Mouse (Mus musculus) kidney, postnatal 0 days (tissue): ENCODE measurements around the gene Ddo. TPM values are rescaled to one million over a fixed set of nuclear protein-coding genes. Genes with fewer than 3 reads are reported as not detected.
A peak's percentile ranks its signal among the peaks of the same experiment; 100 is the strongest.

ENCODE experiments used
- ATAC-seq: fragments of 200-750 bp; cut with Nextera tagmentation; replicated peaks from 2 replicates; pipeline ENCODE4 v1.8.0; 2017; ENCODE audit warnings: low read depth, moderate number of reproducible peaks, moderate TSS enrichment, moderate library complexity; ENCODE audit not compliant: low FRiP score
- DNase-seq: peaks from one replicate; pipeline ENCODE4 v3.0.0-alpha.2; 2016; ENCODE audit warnings: low spot score
- H3K27ac ChIP-seq: fragments of 300-500 bp; sonication (generic); 2 replicates; pipeline ENCODE4 v1.5.1; 2014; ENCODE audit warnings: mild to moderate bottlenecking
- H3K27me3 ChIP-seq: fragments of 300-500 bp; sonication (generic); 2 replicates; pipeline ENCODE4 v1.6.1; 2014; ENCODE audit warnings: low read length, mixed read lengths; ENCODE audit not compliant: insufficient read depth
- H3K36me3 ChIP-seq: fragments of 300-500 bp; sonication (generic); 2 replicates; pipeline ENCODE4 v1.6.1; 2014; ENCODE audit warnings: low read length, mixed read lengths; ENCODE audit not compliant: insufficient read depth
- H3K4me1 ChIP-seq: fragments of 300-500 bp; sonication (generic); replicated peaks from 2 replicates; pipeline ENCODE4 v1.6.1; 2014; ENCODE audit warnings: antibody characterized with exemption, low read length, mixed read lengths; ENCODE audit not compliant: insufficient read depth
- H3K4me2 ChIP-seq: fragments of 300-500 bp; sonication (generic); 2 replicates; pipeline ENCODE4 v1.6.1; 2014; ENCODE audit warnings: mild to moderate bottlenecking, low read length, moderate library complexity, mixed read lengths
- H3K4me3 ChIP-seq: fragments of 300-500 bp; sonication (generic); replicated peaks from 2 replicates; pipeline ENCODE4 v1.5.1; 2014; ENCODE audit warnings: low read depth, low read length
- H3K9ac ChIP-seq: fragments of 300-500 bp; sonication (generic); 2 replicates; pipeline ENCODE4 v1.6.1; 2014; ENCODE audit warnings: low read depth, low read length
- H3K9me3 ChIP-seq: fragments of 300-500 bp; sonication (generic); replicated peaks from 2 replicates; pipeline ENCODE4 v1.6.1; 2016; ENCODE audit warnings: low read length, inconsistent platforms, mixed read lengths
- CTCF ChIP-seq: IDR thresholded peaks from 2 replicates; pipeline ENCODE4 v1.5.1; 2016; ENCODE audit warnings: antibody characterized with exemption, low read depth, mild to moderate bottlenecking, moderate library complexity
- WGBS: fragments of 180-500 bp; shearing (Covaris S2); extraction: QIAGEN DNeasy Blood & Tissue Kit; methylation state at CpG from one replicate; pipeline ENCODE4 v1.1.7; 2014; 5-methylcytosine and 5-hydroxymethylcytosine counted together
- polyA plus RNA-seq: library from polyadenylated mRNA; unstranded; fragments of >200 nt; fragmentation: Nextera tagmentation; extraction: Ambion mirVana; gene quantifications from 2 replicates; pipeline ENCODE4 v1.2.1, GENCODE M21; 2015

Gene Ddo
- polyA plus RNA-seq, 1 experiment from 2014 or later = 3.6 TPM

- Histone ChIP-seq H3K4me1 (no peaks in the 10 kb centered on the region), H3K4me3 (no peak overlapping the region), H3K36me3 (no peaks in the 10 kb centered on the region), H3K27me3 (no peaks in the 10 kb centered on the region), H3K9me3 (no peaks in the 10 kb centered on the region), H3K27ac (no peak overlapping the region), H3K4me2 (no peak overlapping the region), H3K9ac (no peak overlapping the region)
- ATAC-seq (no peak), DNase-seq (no peak)
- 89% methylated on average over 13 of the region's 13 CpGs for WGBS
- TF ChIP-seq CTCF = no peak
Observed at GRCm38 (mm10) chr10:40718362-40718761, 88.6 kb downstream of the Ddo start.

GRCm38 (mm10) chr10:40719062-40719461 is 89.3 kb downstream of the Ddo start:
- DNase-seq = no peak
- ATAC-seq = no peak
- Histone ChIP-seq H3K4me2 (no peak overlapping the region), H3K27ac (no peak overlapping the region), H3K9ac (no peak overlapping the region), H3K27me3 (no peaks in the 10 kb centered on the region), H3K9me3 (no peaks in the 10 kb centered on the region), H3K4me1 (0 out of 2 replicates have a peak, but pooled peaks cover 3% of the 10 kb centered on the region), H3K4me3 (no peak overlapping the region), H3K36me3 (no peaks in the 10 kb centered on the region)
- no peak for TF ChIP-seq CTCF
- WGBS = 54% methylated on average over 6 of the region's 6 CpGs

- TF ChIP-seq CTCF = no peak
- Histone ChIP-seq H3K27ac (no peak overlapping the region), H3K27me3 (no peaks in the 10 kb centered on the region), H3K36me3 (no peaks in the 10 kb centered on the region), H3K4me1 (0 out of 2 replicates have a peak, but pooled peaks cover 4% of the 10 kb centered on the region), H3K4me2 (no peak overlapping the region), H3K9me3 (no peaks in the 10 kb centered on the region), H3K9ac (no peak overlapping the region), H3K4me3 (no peak overlapping the region)
- DNase-seq = peak; percentile 34
- WGBS = 47% methylated on average over 5 of the region's 5 CpGs
- ATAC-seq = no peak
Observed at GRCm38 (mm10) chr10:40720883-40721282, 91.1 kb downstream of the Ddo start.

- Histone ChIP-seq H3K4me3 (no peak overlapping the region), H3K9me3 (no peaks in the 10 kb centered on the region), H3K27ac (peak overlapping the region; percentile 40; the same call in 1 of the 2 replicates), H3K4me2 (no peak overlapping the region), H3K4me1 (0 out of 2 replicates have a peak, but pooled peaks cover 4% of the 10 kb centered on the region), H3K27me3 (no peaks in the 10 kb centered on the region), H3K9ac (no peak overlapping the region), H3K36me3 (no peaks in the 10 kb centered on the region)
- WGBS = 50% methylated on average over 6 of the region's 6 CpGs
- TF ChIP-seq CTCF = no peak
- DNase-seq = peak; percentile 65
- ATAC-seq = no peak
Observed at GRCm38 (mm10) chr10:40724342-40724741, 94.5 kb downstream of the Ddo start.

GRCm38 (mm10) chr10:40725066-40725465 is 95.3 kb downstream of the Ddo start:
- no peaks in the 10 kb centered on the region for H3K36me3 ChIP-seq
- H3K27me3 ChIP-seq = no peaks in the 10 kb centered on the region
- ATAC-seq (no peak), DNase-seq (peak; percentile 39)
- no peak overlapping the region for H3K4me3 ChIP-seq
- 58% methylated on average over 4 of the region's 4 CpGs for WGBS
- H3K4me1 ChIP-seq = 0 out of 2 replicates have a peak, but pooled peaks cover 4% of the 10 kb centered on the region
- H3K4me2 ChIP-seq = no peak overlapping the region
- no peaks in the 10 kb centered on the region for H3K9me3 ChIP-seq
- TF ChIP-seq CTCF = peak; percentile 52
- H3K27ac ChIP-seq = no peak overlapping the region
- no peak overlapping the region for H3K9ac ChIP-seq

GRCm38 (mm10) chr10:40725471-40725870 is 95.7 kb downstream of the Ddo start:
- ATAC-seq (no peak), DNase-seq (no peak)
- no peak overlapping the region for H3K4me2 ChIP-seq
- H3K36me3 ChIP-seq = no peaks in the 10 kb centered on the region
- no peak overlapping the region for H3K27ac ChIP-seq
- H3K4me1 ChIP-seq = 0 out of 2 replicates have a peak, but pooled peaks cover 4% of the 10 kb centered on the region
- no peak for TF ChIP-seq CTCF
- 66% methylated on average over 4 of the region's 4 CpGs for WGBS
- H3K4me3 ChIP-seq = no peak overlapping the region
- no peaks in the 10 kb centered on the region for H3K27me3 ChIP-seq
- H3K9ac ChIP-seq = no peak overlapping the region
- no peaks in the 10 kb centered on the region for H3K9me3 ChIP-seq
